Mouse (Mus musculus): ENCODE results near the gene Wwc2.
"Not testable (repeated sequence)": the region's sequence is repeated elsewhere in the genome, so short reads cannot be mapped to it uniquely, and the experiment has no call there.

The Wwc2 gene

GRCm38 (mm10) chr8:47847161-47847560, 143.6 kb downstream of the Wwc2 start:
- no peak for DNase-seq (ENCODE audit: low spot score)

- DNase-seq (ENCODE audit: low spot score) = no peak
Observed at GRCm38 (mm10) chr8:47845956-47846355, 144.8 kb downstream of the Wwc2 start.

- no peak for DNase-seq (ENCODE audit: low spot score)
Observed at GRCm38 (mm10) chr8:47843651-47844050, 147.1 kb downstream of the Wwc2 start.

- no peak for DNase-seq (ENCODE audit: low spot score)
Observed at GRCm38 (mm10) chr8:47843063-47843462, 147.7 kb downstream of the Wwc2 start.

- no peak for DNase-seq (ENCODE audit: low spot score)
Observed at GRCm38 (mm10) chr8:47833944-47834343, 156.8 kb downstream of the Wwc2 start.

GRCm38 (mm10) chr8:47832616-47833015, 158.1 kb downstream of the Wwc2 start:
- DNase-seq (ENCODE audit: low spot score) = no peak

- DNase-seq (ENCODE audit: low spot score) = no peak
Observed at GRCm38 (mm10) chr8:47826911-47827310, 163.8 kb downstream of the Wwc2 start.

GRCm38 (mm10) chr8:47825596-47825995, 165.1 kb downstream of the Wwc2 start:
- no peak for DNase-seq (ENCODE audit: low spot score)

GRCm38 (mm10) chr8:47824182-47824581, 166.5 kb downstream of the Wwc2 start, which contains the start of gene Cldn22:
TSS of gene Cldn22 (plus strand) at chr8:47824482.
- DNase-seq (ENCODE audit: low spot score) = no peak

GRCm38 (mm10) chr8:47823777-47824176, 166.9 kb downstream of the Wwc2 start:
- no peak for DNase-seq (ENCODE audit: low spot score)

- not testable (repeated sequence) for DNase-seq (ENCODE audit: low spot score)
Observed at GRCm38 (mm10) chr8:47822541-47822940, 168.2 kb downstream of the Wwc2 start.

- no peak for DNase-seq (ENCODE audit: low spot score)
Observed at GRCm38 (mm10) chr8:47821843-47822242, 168.9 kb downstream of the Wwc2 start, which contains the start of gene Cldn24. TSS of gene Cldn24 (plus strand) at chr8:47822143.

- DNase-seq (ENCODE audit: low spot score) = no peak
Observed at GRCm38 (mm10) chr8:47820914-47821772, 169.6 kb downstream of the Wwc2 start.

GRCm38 (mm10) chr8:47819034-47819433, 171.7 kb downstream of the Wwc2 start:
- DNase-seq (ENCODE audit: low spot score) = no peak

- DNase-seq (ENCODE audit: low spot score) = no peak
Observed at GRCm38 (mm10) chr8:47811221-47811620, 179.5 kb downstream of the Wwc2 start.

GRCm38 (mm10) chr8:47810666-47811015, 180.1 kb downstream of the Wwc2 start:
- DNase-seq (ENCODE audit: low spot score) = no peak

GRCm38 (mm10) chr8:47809970-47810665, 180.6 kb downstream of the Wwc2 start:
- no peak for DNase-seq (ENCODE audit: low spot score)

GRCm38 (mm10) chr8:47804262-47804661, 186.5 kb downstream of the Wwc2 start:
- DNase-seq (ENCODE audit: low spot score) = no peak

GRCm38 (mm10) chr8:47802349-47802748, 188.4 kb downstream of the Wwc2 start:
- no peak for DNase-seq (ENCODE audit: low spot score)

- no peak for DNase-seq (ENCODE audit: low spot score)
Observed at GRCm38 (mm10) chr8:47799438-47799837, 191.3 kb downstream of the Wwc2 start.

- DNase-seq (ENCODE audit: low spot score) = no peak
Observed at GRCm38 (mm10) chr8:47791986-47792385, 198.7 kb downstream of the Wwc2 start.

- no peak for DNase-seq (ENCODE audit: low spot score)
Observed at GRCm38 (mm10) chr8:47787705-47788104, 203.0 kb downstream of the Wwc2 start.

- no peak for DNase-seq (ENCODE audit: low spot score)
Observed at GRCm38 (mm10) chr8:47786323-47786722, 204.4 kb downstream of the Wwc2 start.
